Mouse (Mus musculus): ENCODE results near the gene Gprasp2. TPM values are rescaled to one million over a fixed set of nuclear protein-coding genes. Genes with fewer than 3 reads are reported as not detected.
"Not testable (repeated sequence)": the region's sequence is repeated elsewhere in the genome, so short reads cannot be mapped to it uniquely, and the experiment has no call there.

Gprasp2 gene
- polyA plus RNA-seq, 1 experiment from 2014 or later: 0.19 TPM

GRCm38 (mm10) chrX:135804149-135804548 is 34.7 kb upstream of the Gprasp2 start:
- 85% methylated on average over 3 of the region's 3 CpGs for WGBS (ENCODE audit: insufficient replicate concordance)

DNA sequence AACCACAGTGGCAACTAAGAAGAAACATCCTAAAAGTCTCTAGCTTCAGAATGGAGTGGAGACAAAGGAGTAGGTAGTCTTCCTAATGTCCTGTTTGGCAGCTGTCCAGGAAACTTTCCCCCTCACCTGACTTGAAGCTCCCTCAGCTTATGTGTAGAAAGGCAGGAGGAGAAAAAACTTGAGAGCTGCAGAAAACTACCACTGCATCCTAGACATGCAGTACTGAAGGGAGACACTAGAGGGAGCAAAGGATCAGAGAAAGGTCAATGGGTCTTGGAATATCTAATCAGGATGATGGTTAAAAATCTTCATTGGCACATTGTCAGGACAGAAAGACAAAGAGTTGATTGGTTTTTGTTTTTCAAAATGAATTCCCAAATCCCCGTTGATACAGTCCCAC is 33.1 kb upstream of the Gprasp2 start:
- no peaks in the 10 kb centered on the region for H3K27me3 ChIP-seq (ENCODE audit: insufficient read depth, low read length)
- H3K27ac ChIP-seq (ENCODE audit: low read depth): no peak overlapping the region
- ATAC-seq (no peak), DNase-seq (peak; percentile 15)
- no peaks in the 10 kb centered on the region for H3K9me3 ChIP-seq (ENCODE audit: low read length)
- TF ChIP-seq CTCF (IDR thresholded peaks at IDR 0.05; ENCODE audit: low read depth) (peak; percentile 79), EP300 (IDR thresholded peaks at IDR 0.05; ENCODE audit: low read depth) (no peak)
- H3K4me2 ChIP-seq (ENCODE audit: low read depth, low read length): no peak overlapping the region
- no peak overlapping the region for H3K9ac ChIP-seq (replicated peaks)
- H3K4me1 ChIP-seq (ENCODE audit: insufficient read depth): no peaks in the 10 kb centered on the region
- no peak overlapping the region for H3K4me3 ChIP-seq (ENCODE audit: low read depth, low read length)
- H3K36me3 ChIP-seq (replicated peaks; ENCODE audit: insufficient read depth, low read length): no peaks in the 10 kb centered on the region
- WGBS (ENCODE audit: insufficient replicate concordance): 27% methylated on average over 1 of the region's 1 CpGs

More at GRCm38 (mm10) chrX:135804149-135804548, 34.7 kb upstream of the Gprasp2 start:
- Histone ChIP-seq H3K27me3 (ENCODE audit: insufficient read depth, low read length) (no peaks in the 10 kb centered on the region), H3K36me3 (replicated peaks; ENCODE audit: insufficient read depth, low read length) (no peaks in the 10 kb centered on the region), H3K9me3 (ENCODE audit: low read length) (no peaks in the 10 kb centered on the region), H3K4me1 (ENCODE audit: insufficient read depth) (no peaks in the 10 kb centered on the region), H3K4me3 (ENCODE audit: low read depth, low read length) (no peak overlapping the region), H3K27ac (ENCODE audit: low read depth) (no peak overlapping the region), H3K9ac (replicated peaks) (no peak overlapping the region), H3K4me2 (ENCODE audit: low read depth, low read length) (no peak overlapping the region)
- ATAC-seq (no peak), DNase-seq (no peak)
- no peak for TF ChIP-seq CTCF (IDR thresholded peaks at IDR 0.05; ENCODE audit: low read depth)
- TF ChIP-seq EP300 (IDR thresholded peaks at IDR 0.05; ENCODE audit: low read depth): no peak

GRCm38 (mm10) chrX:135835896-135836295 is 2.9 kb upstream of the Gprasp2 start:
- 25% methylated on average over 1 of the region's 1 CpGs for WGBS (ENCODE audit: insufficient replicate concordance)
- not testable (repeated sequence) for DNase-seq, ATAC-seq

GRCm38 (mm10) chrX:135837896-135838295 is 938 bp upstream of the Gprasp2 start:
- DNase-seq (no peak), ATAC-seq (no peak)
- Histone ChIP-seq H3K27ac (ENCODE audit: low read depth) (no peak overlapping the region), H3K4me3 (ENCODE audit: low read depth, low read length) (no peak overlapping the region), H3K9ac (replicated peaks) (no peak overlapping the region), H3K27me3 (ENCODE audit: insufficient read depth, low read length) (no peaks in the 10 kb centered on the region), H3K4me2 (ENCODE audit: low read depth, low read length) (no peak overlapping the region), H3K36me3 (replicated peaks; ENCODE audit: insufficient read depth, low read length) (no peaks in the 10 kb centered on the region), H3K4me1 (ENCODE audit: insufficient read depth) (no peaks in the 10 kb centered on the region), H3K9me3 (ENCODE audit: low read length) (no peaks in the 10 kb centered on the region)
- TF ChIP-seq CTCF (IDR thresholded peaks at IDR 0.05; ENCODE audit: low read depth) (no peak), EP300 (IDR thresholded peaks at IDR 0.05; ENCODE audit: low read depth) (no peak)
- WGBS (ENCODE audit: insufficient replicate concordance): 79% methylated on average over 2 of the region's 2 CpGs

More at GRCm38 (mm10) chrX:135835896-135836295, 2.9 kb upstream of the Gprasp2 start:
- H3K27ac ChIP-seq (ENCODE audit: low read depth); H3K4me2 ChIP-seq (ENCODE audit: low read depth, low read length); H3K9me3 ChIP-seq (ENCODE audit: low read length); H3K27me3 ChIP-seq (ENCODE audit: insufficient read depth, low read length); H3K4me3 ChIP-seq (ENCODE audit: low read depth, low read length); H3K9ac ChIP-seq (replicated peaks); H3K36me3 ChIP-seq (replicated peaks; ENCODE audit: insufficient read depth, low read length); H3K4me1 ChIP-seq (ENCODE audit: insufficient read depth): not testable (repeated sequence)

GRCm38 (mm10) chrX:135839397-135840391 is 860 bp downstream of the Gprasp2 start:
- TF ChIP-seq CTCF (IDR thresholded peaks at IDR 0.05; ENCODE audit: low read depth): peak; percentile 58
- H3K36me3 ChIP-seq (replicated peaks; ENCODE audit: insufficient read depth, low read length); H3K27me3 ChIP-seq (ENCODE audit: insufficient read depth, low read length); H3K9me3 ChIP-seq (ENCODE audit: low read length); H3K27ac ChIP-seq (ENCODE audit: low read depth); H3K9ac ChIP-seq (replicated peaks); DNase-seq; H3K4me1 ChIP-seq (ENCODE audit: insufficient read depth); ATAC-seq: not testable (repeated sequence)
- 18% methylated on average over 13 of the region's 17 CpGs for whole genome bisulfite sequencing (ENCODE audit: insufficient replicate concordance)
- H3K4me3 ChIP-seq (ENCODE audit: low read depth, low read length): peak overlapping the region; percentile 19
- H3K4me2 ChIP-seq (ENCODE audit: low read depth, low read length): peak overlapping the region; percentile 61

DNA sequence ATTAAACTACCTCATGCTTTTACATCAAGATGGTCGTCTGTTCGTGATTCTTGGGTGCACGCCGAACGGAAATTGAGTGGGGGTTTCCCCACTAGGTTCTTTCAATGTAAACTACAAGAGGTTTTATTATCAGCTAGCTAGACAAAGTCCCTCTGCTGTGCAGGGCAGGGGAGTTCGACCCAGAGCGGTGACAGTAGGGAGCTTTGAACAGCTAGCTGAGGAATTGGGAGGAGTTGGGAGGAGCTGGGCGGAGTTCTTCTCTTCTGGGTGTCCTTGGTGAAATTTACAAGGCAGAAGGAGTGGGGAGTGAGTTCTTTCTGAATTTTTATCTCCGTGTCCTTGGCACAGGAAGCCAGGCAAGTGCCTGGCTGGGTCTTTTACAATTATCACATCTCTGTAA is 28.0 kb downstream of the Gprasp2 start:
- H3K27ac ChIP-seq (ENCODE audit: low read depth); ATAC-seq; H3K4me1 ChIP-seq (ENCODE audit: insufficient read depth); H3K27me3 ChIP-seq (ENCODE audit: insufficient read depth, low read length); H3K9me3 ChIP-seq (ENCODE audit: low read length); DNase-seq; H3K9ac ChIP-seq (replicated peaks); H3K4me2 ChIP-seq (ENCODE audit: low read depth, low read length); H3K4me3 ChIP-seq (ENCODE audit: low read depth, low read length); H3K36me3 ChIP-seq (replicated peaks; ENCODE audit: insufficient read depth, low read length): not testable (repeated sequence)
- WGBS (ENCODE audit: insufficient replicate concordance): 79% methylated on average over 9 of the region's 9 CpGs
